Mouse (Mus musculus) liver, adult 2 months (tissue): ENCODE measurements around the gene Gm9922. TPM values are rescaled to one million over a fixed set of nuclear protein-coding genes. Genes with fewer than 3 reads are reported as not detected.
A peak's percentile ranks its signal among the peaks of the same experiment; 100 is the strongest.

Experiments used
- DNase-seq: peaks from one replicate; pipeline ENCODE4 v3.0.0-alpha.2; 2011; ENCODE audit warnings: low read depth, low spot score; ENCODE audit errors: extremely low read depth
- H3K27ac ChIP-seq: fragments of 200-500 bp; replicated peaks from 2 replicates; pipeline ENCODE4 v1.5.1; 2012; ENCODE audit warnings: low read depth, mild to moderate bottlenecking, control low read depth, inconsistent platforms, low read length; ENCODE audit not compliant: insufficient read depth
- H3K27me3 ChIP-seq: fragments of 200-500 bp; 2 replicates; pipeline ENCODE4 v1.6.1; 2012; ENCODE audit warnings: mild to moderate bottlenecking, moderate library complexity, low read length, inconsistent platforms; ENCODE audit not compliant: control insufficient read depth, insufficient read depth
- H3K36me3 ChIP-seq: fragments of 200-500 bp; 2 replicates; pipeline ENCODE4 v1.6.1; 2012; ENCODE audit warnings: low read length, inconsistent platforms; ENCODE audit not compliant: control insufficient read depth, insufficient read depth
- H3K4me1 ChIP-seq: fragments of 200-500 bp; 2 replicates; pipeline ENCODE4 v1.6.1; 2011; ENCODE audit warnings: low read length; ENCODE audit not compliant: control insufficient read depth, insufficient read depth
- H3K4me3 ChIP-seq: fragments of 200-500 bp; 2 replicates; pipeline ENCODE4 v1.5.1; 2011; ENCODE audit warnings: low read depth, mild to moderate bottlenecking, control low read depth, low read length, moderate library complexity; ENCODE audit not compliant: insufficient read depth
- H3K79me2 ChIP-seq: fragments of 200-500 bp; 2 replicates; pipeline ENCODE4 v1.6.1; 2012; ENCODE audit warnings: inconsistent platforms, mild to moderate bottlenecking, low read length, moderate library complexity; ENCODE audit not compliant: control insufficient read depth, insufficient read depth
- H3K9ac ChIP-seq: fragments of 200-500 bp; 2 replicates; pipeline ENCODE4 v1.6.1; 2012; ENCODE audit warnings: low read depth, mild to moderate bottlenecking, control low read depth, inconsistent platforms, low read length
- CTCF ChIP-seq: fragments of 200-500 bp; IDR thresholded peaks from 2 replicates; pipeline ENCODE4 v1.5.1; 2011; ENCODE audit warnings: low read depth, low read length, control low read depth
- POLR2A ChIP-seq: fragments of 200-500 bp; IDR thresholded peaks from 2 replicates; pipeline ENCODE4 v1.6.1; 2011; ENCODE audit warnings: low read length, control low read depth; ENCODE audit not compliant: insufficient read depth; ENCODE audit errors: extremely low read depth
- WGBS: fragments of 180-500 bp; shearing (Covaris S2); methylation state at CpG from one replicate; pipeline ENCODE4 v1.1.7; 2018; 5-methylcytosine and 5-hydroxymethylcytosine counted together
- polyA plus RNA-seq: library from polyadenylated mRNA; depleted of rRNA; stranded (reverse); fragments of >200 nt; gene quantifications from 2 replicates; pipeline ENCODE4 v1.2.3, GENCODE M21; 2012; rRNA removed
- total RNA-seq: library from RNA; depleted of rRNA; stranded (reverse); fragments of >200 nt; gene quantifications from 2 replicates; pipeline ENCODE4 v1.2.3, GENCODE M21; 2014; rRNA removed

Gene Gm9922
- total and polyA plus RNA-seq, 2 experiments = not detected

DNA sequence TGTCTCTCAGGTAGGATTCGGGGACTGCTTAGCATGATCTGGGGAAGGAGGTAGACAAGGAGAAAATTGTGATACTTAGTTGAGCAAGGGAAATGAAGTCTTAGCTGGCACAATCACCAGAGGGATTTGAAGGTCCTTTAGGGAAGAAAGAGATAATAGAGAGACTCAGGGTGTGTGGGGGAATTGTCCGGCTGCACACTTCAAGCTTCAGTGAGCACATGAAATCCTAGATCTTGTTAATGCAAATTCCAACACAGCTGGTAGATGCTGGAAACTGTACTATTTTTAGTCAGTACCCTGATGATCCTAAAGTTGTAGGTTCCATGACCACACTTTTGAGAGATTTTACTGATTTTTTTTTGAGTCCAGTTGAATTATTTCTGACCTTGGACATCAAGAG is 15.2 kb downstream of the Gm9922 start:
- WGBS = 81% methylated on average over 2 of the region's 2 CpGs
- no peaks in the 10 kb centered on the region for H3K79me2 ChIP-seq
- no peaks in the 10 kb centered on the region for H3K4me1 ChIP-seq

DNA sequence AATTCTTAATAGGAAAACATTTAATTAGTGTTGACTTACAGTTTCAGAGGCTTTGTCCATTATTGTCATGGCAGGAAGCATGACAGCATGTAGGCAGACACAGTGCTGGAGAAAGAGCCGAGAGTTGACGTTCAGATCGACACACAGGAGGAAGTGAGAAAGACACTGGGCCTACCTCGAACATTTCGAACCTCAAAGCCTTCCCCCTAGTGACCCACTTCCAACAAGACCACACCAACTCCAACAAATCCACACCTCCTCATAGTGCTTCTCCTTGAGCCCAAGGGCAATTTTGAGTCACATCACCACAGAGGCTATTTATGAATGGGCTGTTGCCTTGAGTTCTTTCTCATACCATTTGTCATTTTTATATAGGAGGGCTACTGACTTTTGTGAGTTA is 22.5 kb downstream of the Gm9922 start:
- 86% methylated on average over 5 of the region's 5 CpGs for WGBS
- Histone ChIP-seq H3K4me3 (no peak overlapping the region), H3K36me3 (no peaks in the 10 kb centered on the region), H3K27me3 (no peaks in the 10 kb centered on the region), H3K4me1 (no peaks in the 10 kb centered on the region), H3K79me2 (no peaks in the 10 kb centered on the region), H3K27ac (no peak overlapping the region), H3K9ac (no peak overlapping the region)
- TF ChIP-seq POLR2A (no peak), CTCF (no peak)
- no peak for DNase-seq

More for the DNA sequence above, 15.2 kb downstream of the Gm9922 start:
- H3K27ac ChIP-seq = no peak overlapping the region
- no peak for DNase-seq
- H3K27me3 ChIP-seq = no peaks in the 10 kb centered on the region
- TF ChIP-seq CTCF = no peak
- TF ChIP-seq POLR2A = no peak
- no peaks in the 10 kb centered on the region for H3K36me3 ChIP-seq
- no peak overlapping the region for H3K4me3 ChIP-seq
- H3K9ac ChIP-seq = no peak overlapping the region

DNA sequence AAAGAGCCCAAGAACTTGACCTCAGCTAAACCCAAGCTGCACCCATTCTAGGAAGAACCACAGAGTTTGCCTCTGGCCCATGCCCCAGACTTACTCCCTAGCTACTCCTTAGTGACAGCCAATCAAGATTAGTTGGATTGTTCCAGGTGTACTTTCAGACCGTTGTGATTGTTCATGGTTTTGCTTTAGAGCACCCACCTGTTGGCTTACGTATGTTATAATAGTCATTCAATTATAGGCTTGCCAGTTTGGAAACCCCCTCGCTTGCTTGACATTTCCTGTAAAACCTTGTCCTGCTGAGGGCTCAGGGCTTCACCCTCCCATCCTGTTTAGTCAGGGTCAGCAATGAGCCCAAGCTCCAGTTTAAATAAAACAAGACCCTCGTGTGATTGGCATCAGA is 25.1 kb downstream of the Gm9922 start:
- Histone ChIP-seq H3K4me1 (no peaks in the 10 kb centered on the region), H3K27ac (no peak overlapping the region), H3K27me3 (no peaks in the 10 kb centered on the region), H3K36me3 (no peaks in the 10 kb centered on the region), H3K9ac (no peak overlapping the region), H3K4me3 (no peak overlapping the region), H3K79me2 (no peaks in the 10 kb centered on the region)
- WGBS = 71% methylated on average over 4 of the region's 4 CpGs
- TF ChIP-seq CTCF (no peak), POLR2A (no peak)
- DNase-seq = no peak

DNA sequence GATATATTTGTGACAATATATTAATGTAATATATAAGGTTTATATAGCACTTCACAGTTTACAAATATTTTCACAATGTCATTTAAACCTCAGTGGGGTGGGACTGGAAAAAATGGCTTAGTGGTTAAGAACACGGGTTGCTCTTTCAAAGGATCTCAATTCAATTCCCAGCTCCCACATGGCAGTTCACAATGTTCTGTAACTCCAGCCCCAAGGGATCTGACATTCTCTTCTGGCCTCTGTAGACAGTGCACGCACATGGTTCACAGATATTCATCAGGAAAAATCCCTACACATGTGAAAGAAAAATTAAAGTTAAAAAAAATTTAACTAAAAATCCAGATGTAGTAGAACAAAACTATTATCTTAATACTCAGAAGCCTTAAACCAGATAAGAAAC is 41.2 kb downstream of the Gm9922 start:
- DNase-seq = no peak
- no peaks in the 10 kb centered on the region for H3K4me1 ChIP-seq
- H3K79me2 ChIP-seq = no peaks in the 10 kb centered on the region
- WGBS = 97% methylated on average over 2 of the region's 2 CpGs
- no peak for TF ChIP-seq POLR2A
- TF ChIP-seq CTCF = no peak
- H3K9ac ChIP-seq = no peak overlapping the region
- H3K4me3 ChIP-seq = no peak overlapping the region
- no peaks in the 10 kb centered on the region for H3K27me3 ChIP-seq
- no peak overlapping the region for H3K27ac ChIP-seq
- no peaks in the 10 kb centered on the region; the same call in none of the 2 replicates for H3K36me3 ChIP-seq

DNA sequence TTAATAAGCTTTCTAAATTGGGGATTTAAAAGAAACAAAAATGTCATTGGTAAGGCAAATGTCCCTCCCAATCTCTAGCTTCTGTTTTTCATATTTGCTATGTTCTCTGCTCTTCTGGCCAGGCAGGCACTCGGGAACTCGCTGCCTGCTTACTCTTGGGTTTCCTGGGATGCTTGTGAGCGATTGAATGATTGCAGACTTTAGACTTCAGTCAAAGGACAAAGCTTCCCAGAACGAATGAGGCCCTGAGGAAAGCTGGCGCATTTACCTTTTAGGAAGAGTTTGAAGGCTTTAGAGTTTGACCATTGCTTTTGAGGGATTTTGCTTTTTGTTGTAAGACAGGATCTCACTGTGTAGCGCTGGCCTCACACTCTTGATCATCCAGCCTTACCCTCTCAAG is 41.9 kb downstream of the Gm9922 start:
- 72% methylated on average over 6 of the region's 6 CpGs for WGBS

More for the DNA sequence above, 41.9 kb downstream of the Gm9922 start:
- H3K9ac ChIP-seq = no peak overlapping the region
- H3K4me3 ChIP-seq = no peak overlapping the region
- no peaks in the 10 kb centered on the region for H3K27me3 ChIP-seq
- no peak overlapping the region for H3K27ac ChIP-seq
- DNase-seq = peak; percentile 35
- H3K79me2 ChIP-seq = no peaks in the 10 kb centered on the region
- H3K4me1 ChIP-seq = no peaks in the 10 kb centered on the region
- H3K36me3 ChIP-seq = no peaks in the 10 kb centered on the region; the same call in none of the 2 replicates
- TF ChIP-seq POLR2A = no peak
- TF ChIP-seq CTCF = no peak

Other genes with a start within 250 kb of the Gm9922 start
- 2.6 and 3.2 TPM in 2 replicates for gene Tbc1d4, start 120.6 kb downstream of the Gm9922 start, total RNA-seq
- gene Tbc1d4, start 120.6 kb downstream of the Gm9922 start, polyA plus RNA-seq = 0.82 and 1.0 TPM in 2 replicates
- gene Commd6, start 89.1 kb downstream of the Gm9922 start, total RNA-seq = 43.2 and 43.6 TPM in 2 replicates
- 20.7 and 26.7 TPM in 2 replicates for gene Commd6, start 89.1 kb downstream of the Gm9922 start, polyA plus RNA-seq
- 25.4 and 27.7 TPM in 2 replicates for gene Uchl3, start 75.8 kb downstream of the Gm9922 start, total RNA-seq
- gene Uchl3, start 75.8 kb downstream of the Gm9922 start, polyA plus RNA-seq = 8.9 and 11.1 TPM in 2 replicates
- 27.1 and 30.0 TPM in 2 replicates for gene Lmo7, start 143 bp upstream of the Gm9922 start, total RNA-seq
- gene Lmo7, start 143 bp upstream of the Gm9922 start, polyA plus RNA-seq = 7.1 and 8.3 TPM in 2 replicates